Mouse (Mus musculus) lung, postnatal 25 days (tissue): ENCODE measurements around the gene Eif2ak3.
"Not testable (repeated sequence)": the region's sequence is repeated elsewhere in the genome, so short reads cannot be mapped to it uniquely, and the experiment has no call there.

Experiments
- DNase-seq: peaks from one replicate; pipeline ENCODE4 v3.0.0; 2022; ENCODE audit warnings: low spot score

The Eif2ak3 gene

DNA sequence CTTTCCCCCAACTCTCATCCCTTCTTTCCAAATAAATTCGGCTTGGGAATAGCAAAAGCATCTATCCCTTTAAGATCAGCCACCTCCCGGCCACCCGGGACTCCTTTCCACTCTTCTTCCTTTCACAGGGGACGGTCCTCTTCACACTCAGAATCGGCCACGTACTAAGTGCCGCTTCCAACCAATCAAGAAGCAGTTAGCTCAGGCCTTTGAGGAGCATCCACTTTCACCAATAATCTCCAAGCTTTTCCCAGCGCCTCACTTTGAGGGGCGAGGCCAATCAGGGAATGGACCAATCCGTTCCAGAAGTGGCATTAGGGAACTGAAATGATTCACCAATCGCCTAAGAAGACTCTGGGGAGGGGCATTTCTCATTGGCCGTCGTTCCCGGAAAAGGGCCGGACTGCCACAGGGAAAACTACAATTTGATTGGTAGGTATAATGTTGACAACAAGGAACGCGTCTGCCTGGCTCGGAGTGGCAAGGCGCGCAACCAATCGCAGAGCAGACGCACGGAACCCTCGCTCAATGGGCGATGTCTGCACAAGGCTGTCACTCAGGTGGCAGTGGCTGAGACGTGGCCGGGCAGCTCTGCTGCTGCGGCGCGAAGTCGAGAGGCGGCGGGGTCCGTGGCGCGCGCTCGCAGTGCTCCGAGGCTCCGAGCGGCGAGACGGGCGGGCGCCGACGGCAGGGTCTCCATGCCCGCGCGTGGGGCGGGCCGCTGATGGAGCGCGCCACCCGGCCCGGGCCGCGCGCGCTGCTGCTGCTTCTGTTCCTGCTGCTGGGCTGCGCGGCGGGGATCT is at the start of gene Eif2ak3:
Gene Eif2ak3, plus strand, starts transcription at position 514 of the 803 bp plus-strand sequence.
- peak; percentile 100 for DNase-seq

DNA sequence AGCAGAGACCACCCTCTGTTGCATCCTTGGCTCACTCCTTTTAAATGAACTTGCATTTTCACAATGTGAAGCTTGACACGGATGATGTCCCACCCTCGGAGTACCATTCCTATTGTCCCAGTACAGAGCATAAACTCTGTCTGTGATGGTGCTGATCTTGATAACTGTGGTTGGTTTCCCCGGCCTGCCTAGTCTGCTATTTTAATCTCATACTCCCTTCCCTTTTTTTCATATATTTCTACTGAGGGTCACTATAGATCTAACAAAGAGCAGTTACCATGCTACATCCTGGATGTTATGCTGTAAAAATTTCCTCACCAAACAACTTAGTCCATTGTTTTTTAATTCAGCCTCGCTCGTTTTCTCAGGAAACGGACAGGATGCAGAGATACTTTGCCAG is 47.4 kb upstream of the Eif2ak3 start:
- DNase-seq, result no peak

- DNase-seq, result peak; percentile 75
These were observed 46.6 kb upstream of the Eif2ak3 start for GRCm38 (mm10) chr6:70797581-70798251.

- DNase-seq, result no peak
These were observed 39.7 kb upstream of the Eif2ak3 start for GRCm38 (mm10) chr6:70804632-70805031.

- DNase-seq, result peak; percentile 69
These were observed 39.0 kb upstream of the Eif2ak3 start for GRCm38 (mm10) chr6:70805267-70805666.

- no peak for DNase-seq
These were observed 38.3 kb upstream of the Eif2ak3 start for GRCm38 (mm10) chr6:70805820-70806513.

- no peak for DNase-seq
These were observed 37.8 kb upstream of the Eif2ak3 start for GRCm38 (mm10) chr6:70806514-70806912.

DNA sequence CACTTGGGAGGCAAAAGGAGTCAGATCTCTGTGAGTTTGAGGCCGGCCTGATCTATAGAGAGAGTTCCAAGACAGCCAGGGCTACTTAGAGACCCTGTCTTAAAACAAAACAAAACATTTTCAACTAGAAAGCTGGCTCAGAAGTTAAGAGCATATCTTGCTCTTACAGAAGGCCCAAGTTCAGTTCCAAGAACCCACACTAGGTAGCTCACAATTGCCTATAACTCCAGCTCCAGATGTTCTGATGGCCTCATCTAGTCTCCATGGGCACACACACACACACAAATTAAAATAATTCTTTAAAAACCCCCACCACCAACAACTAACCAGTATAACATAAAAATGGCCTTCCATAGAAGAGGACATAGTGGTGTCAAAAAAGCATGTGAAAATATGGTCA is 33.8 kb upstream of the Eif2ak3 start:
- no peak for DNase-seq

GRCm38 (mm10) chr6:70811557-70812525 is 32.5 kb upstream of the Eif2ak3 start:
- DNase-seq, result peak; percentile 78

DNA sequence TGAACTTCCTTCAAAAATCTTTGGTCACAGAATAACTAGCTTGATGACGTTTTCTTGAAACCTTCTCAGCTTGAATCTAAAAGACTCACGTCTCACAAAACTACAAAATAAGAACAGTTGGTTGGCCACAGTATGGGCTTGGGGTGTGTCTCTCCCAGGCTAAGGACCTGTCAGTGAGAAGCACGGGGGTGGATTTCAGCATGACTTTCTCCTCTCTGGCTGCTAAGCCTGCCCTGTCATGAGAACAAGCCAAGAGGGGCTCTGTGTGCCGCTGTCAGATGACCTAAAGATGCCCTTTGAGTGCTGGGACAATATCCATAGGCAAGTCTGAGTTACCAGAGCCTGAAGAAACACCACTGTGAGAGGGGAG is 31.8 kb upstream of the Eif2ak3 start:
- DNase-seq, result no peak

DNA sequence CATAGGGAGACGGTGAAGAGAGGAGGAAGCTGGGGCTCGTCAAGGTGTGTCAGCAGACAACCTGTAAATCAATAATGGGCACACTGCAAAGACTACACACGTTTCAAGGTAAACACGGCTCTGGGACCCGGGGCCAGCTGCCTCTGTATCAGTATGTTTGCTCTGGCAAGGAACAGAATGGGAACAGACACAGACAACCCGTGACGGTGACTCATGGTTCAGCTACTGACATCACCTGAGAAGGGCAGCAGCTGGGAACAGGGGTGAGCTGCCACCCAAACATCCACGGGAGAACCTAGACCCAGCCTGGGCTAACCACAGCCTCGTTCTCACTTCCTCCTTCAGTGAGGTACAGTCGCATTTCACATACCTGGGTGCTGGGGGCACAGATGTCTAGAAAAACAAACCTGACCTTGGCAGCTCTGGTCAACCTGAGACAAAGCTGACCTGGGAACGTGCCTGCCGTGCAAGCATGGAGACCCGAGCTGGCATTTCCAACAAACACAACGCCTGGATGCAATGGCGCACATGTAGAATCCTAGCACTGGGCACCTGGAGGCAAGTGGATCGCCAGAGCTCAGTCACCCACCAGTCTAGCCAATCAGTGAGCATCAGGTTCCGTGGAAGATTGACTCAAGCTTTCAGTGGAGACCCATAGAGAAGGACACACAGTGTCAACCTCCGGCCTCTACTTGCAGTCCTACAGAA is 30.2 kb upstream of the Eif2ak3 start:
- no peak for DNase-seq

GRCm38 (mm10) chr6:70814629-70814950 is 29.7 kb upstream of the Eif2ak3 start:
- DNase-seq, result no peak

GRCm38 (mm10) chr6:70815471-70815870 is 28.8 kb upstream of the Eif2ak3 start:
- DNase-seq, result no peak

GRCm38 (mm10) chr6:70821566-70821965 is 22.7 kb upstream of the Eif2ak3 start:
- no peak for DNase-seq

GRCm38 (mm10) chr6:70822386-70822910 is 21.9 kb upstream of the Eif2ak3 start:
- DNase-seq, result no peak

DNA sequence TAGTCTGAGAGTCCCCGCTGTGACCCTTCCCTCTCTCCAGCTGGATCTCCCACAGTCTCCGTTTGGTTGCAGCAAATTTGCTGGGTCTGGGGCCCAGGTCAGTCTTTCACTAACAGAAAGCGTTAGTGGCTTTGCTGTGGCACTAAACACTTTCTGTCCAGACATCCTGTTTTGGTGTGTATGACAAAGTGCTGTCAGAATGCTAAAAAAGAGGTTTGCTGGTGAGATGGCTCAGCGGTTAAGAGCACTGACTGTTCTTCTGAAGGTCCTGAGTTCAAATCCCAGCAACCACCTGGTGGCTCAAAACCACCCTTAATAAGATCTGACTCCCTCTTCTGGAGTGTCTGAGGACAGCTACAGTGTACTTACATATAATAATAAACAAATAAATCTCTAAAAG is 21.0 kb upstream of the Eif2ak3 start:
- DNase-seq, result not testable (repeated sequence)

DNA sequence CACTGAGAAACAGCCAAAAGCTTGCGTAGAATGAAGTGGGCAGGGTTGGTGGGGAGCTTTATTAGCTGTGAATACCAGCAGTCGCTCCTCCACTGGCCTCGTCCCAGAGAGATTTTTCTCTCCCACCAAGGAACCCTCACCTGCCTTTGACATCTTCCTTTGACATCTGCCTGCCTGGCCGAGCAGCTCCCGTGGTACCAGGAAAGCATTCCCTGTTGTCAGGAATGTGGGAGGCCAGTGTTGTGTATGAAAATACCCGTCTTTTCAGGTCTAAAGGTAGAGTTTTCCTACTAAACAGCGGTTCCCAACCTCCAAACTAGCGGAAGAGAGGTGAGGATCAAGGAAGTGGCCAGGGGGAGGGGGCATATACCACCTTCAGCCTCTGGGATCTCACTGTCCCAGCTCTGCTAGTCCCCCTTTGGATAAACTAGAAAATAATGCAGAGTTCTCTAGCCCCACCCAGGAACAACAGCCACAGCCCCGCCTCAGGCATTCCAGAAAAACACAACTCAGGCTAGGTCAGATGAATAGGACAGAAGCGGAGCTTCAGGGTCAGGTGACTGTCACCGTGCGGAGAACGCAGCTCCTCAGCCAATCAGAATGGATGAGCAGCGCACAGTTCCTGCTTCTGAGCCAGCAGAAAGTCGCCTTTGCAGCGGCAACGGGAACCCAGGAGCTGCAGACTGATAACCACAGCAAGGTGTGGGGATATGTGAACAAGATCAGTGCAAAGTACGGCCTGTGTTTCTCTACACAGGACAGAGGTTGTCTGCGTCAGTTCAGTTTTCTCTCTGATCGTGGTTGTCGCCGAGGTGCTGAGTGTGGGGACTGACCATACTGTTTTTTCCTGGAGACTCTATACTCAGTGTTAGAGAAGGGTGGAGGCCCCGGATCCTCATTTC is 20.0 kb upstream of the Eif2ak3 start:
- peak; percentile 76 for DNase-seq

DNA sequence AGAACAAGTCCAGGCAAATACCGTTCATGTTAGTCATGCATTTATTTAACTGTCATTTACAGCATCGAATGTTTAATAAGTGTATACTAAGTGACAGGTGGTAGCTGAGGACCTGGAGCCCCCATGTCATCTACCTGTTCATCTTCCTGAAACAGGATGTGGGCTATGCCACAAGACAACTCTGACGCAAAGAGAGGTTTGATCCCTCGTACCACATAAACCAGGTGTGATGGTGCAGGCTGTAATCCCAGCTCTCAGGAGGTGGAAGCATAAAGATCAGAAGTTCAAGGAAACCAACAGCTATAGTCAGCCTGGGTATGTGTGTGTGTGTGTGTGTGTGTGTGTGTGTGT is 19.4 kb upstream of the Eif2ak3 start:
- DNase-seq, result peak; percentile 29

- no peak for DNase-seq
These were observed 14.9 kb upstream of the Eif2ak3 start for GRCm38 (mm10) chr6:70829451-70829850.

DNA sequence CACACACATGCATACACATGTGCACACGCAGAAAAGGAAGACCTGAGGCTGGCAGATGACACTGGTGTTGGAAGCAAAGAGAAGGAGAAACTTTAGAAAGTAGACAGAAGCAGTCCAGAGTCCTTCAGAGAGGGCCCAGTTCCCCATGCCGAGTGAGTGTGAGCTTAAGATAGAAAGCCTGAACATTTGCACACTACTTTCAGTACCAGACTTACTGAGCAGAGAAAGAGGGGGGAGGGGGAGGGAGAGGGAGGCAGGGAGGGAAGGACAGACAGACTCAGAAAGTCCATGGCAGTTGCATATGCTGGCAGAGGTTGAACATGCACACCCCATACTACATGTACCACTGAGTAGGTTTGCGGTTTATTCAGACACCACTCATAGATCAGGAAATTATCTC is 13.8 kb upstream of the Eif2ak3 start:
- no peak for DNase-seq
